Mouse (Mus musculus): ENCODE data around the gene Pik3cb. TPM values are rescaled to one million over a fixed set of nuclear protein-coding genes. Genes with fewer than 3 reads are reported as not detected.

Pik3cb gene
- polyA plus RNA-seq, 1 experiment from 2014 or later, result 4.3 TPM

- ATAC-seq (ENCODE audit: low FRiP score), result no peak
- 87% methylated on average over 8 of the region's 8 CpGs for WGBS
These were observed 95.7 kb downstream of the Pik3cb start for GRCm38 (mm10) chr9:99044761-99045160.

GRCm38 (mm10) chr9:99042641-99043040 is 97.8 kb downstream of the Pik3cb start:
- Histone ChIP-seq H3K9ac (no peak overlapping the region), H3K9me3 (ENCODE audit: control insufficient read depth, low read length) (no peaks in the 10 kb centered on the region), H3K27me3 (ENCODE audit: control insufficient read depth, insufficient read depth, low read length) (no peaks in the 10 kb centered on the region), H3K36me3 (replicated peaks; ENCODE audit: control insufficient read depth, insufficient read depth) (peaks cover 47% of the 10 kb centered on the region), H3K4me1 (replicated peaks; ENCODE audit: control insufficient read depth, insufficient read depth, low read length) (no peaks in the 10 kb centered on the region), H3K4me2 (replicated peaks) (no peak overlapping the region), H3K4me3 (replicated peaks; ENCODE audit: low read length) (no peak overlapping the region), H3K27ac (no peak overlapping the region)
- 95% methylated on average over 4 of the region's 4 CpGs for WGBS
- no peak for ATAC-seq (ENCODE audit: low FRiP score)
- no peak for DNase-seq (ENCODE audit: low spot score)

More at GRCm38 (mm10) chr9:99044761-99045160, 95.7 kb downstream of the Pik3cb start:
- Histone ChIP-seq H3K4me1 (replicated peaks; ENCODE audit: control insufficient read depth, insufficient read depth, low read length) (no peaks in the 10 kb centered on the region), H3K4me2 (replicated peaks) (no peak overlapping the region), H3K9me3 (ENCODE audit: control insufficient read depth, low read length) (no peaks in the 10 kb centered on the region), H3K4me3 (replicated peaks; ENCODE audit: low read length) (no peak overlapping the region), H3K27ac (no peak overlapping the region), H3K36me3 (replicated peaks; ENCODE audit: control insufficient read depth, insufficient read depth) (peaks cover 28% of the 10 kb centered on the region), H3K9ac (no peak overlapping the region), H3K27me3 (ENCODE audit: control insufficient read depth, insufficient read depth, low read length) (no peaks in the 10 kb centered on the region)
- no peak for DNase-seq (ENCODE audit: low spot score)

DNA sequence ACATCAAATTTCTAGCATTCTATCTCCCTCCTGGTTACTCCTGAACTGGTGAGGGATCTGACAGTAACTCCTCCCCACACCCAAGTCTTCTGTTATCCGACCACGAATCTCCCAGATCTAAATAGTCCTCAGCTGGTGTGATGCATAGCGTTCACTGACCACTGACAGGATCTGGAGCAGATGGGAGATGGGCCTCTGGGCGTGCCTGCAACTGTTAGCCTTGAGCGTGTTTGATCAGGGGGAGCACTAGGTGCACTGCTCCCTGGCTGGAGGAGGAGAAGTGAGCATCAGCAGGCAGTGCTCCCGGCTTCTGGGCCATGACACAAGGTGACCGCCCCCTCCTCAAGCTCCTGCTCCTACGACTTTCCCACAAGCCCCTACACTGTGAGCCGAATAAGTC is 98.4 kb downstream of the Pik3cb start:
- WGBS, result 79% methylated on average over 9 of the region's 9 CpGs
- DNase-seq (ENCODE audit: low spot score), result no peak
- ATAC-seq (ENCODE audit: low FRiP score), result no peak
- Histone ChIP-seq H3K9me3 (ENCODE audit: control insufficient read depth, low read length) (no peaks in the 10 kb centered on the region), H3K36me3 (replicated peaks; ENCODE audit: control insufficient read depth, insufficient read depth) (peaks cover 47% of the 10 kb centered on the region), H3K9ac (no peak overlapping the region), H3K4me3 (replicated peaks; ENCODE audit: low read length) (no peak overlapping the region), H3K27ac (no peak overlapping the region), H3K4me2 (replicated peaks) (no peak overlapping the region), H3K27me3 (ENCODE audit: control insufficient read depth, insufficient read depth, low read length) (no peaks in the 10 kb centered on the region), H3K4me1 (replicated peaks; ENCODE audit: control insufficient read depth, insufficient read depth, low read length) (no peaks in the 10 kb centered on the region)

DNA sequence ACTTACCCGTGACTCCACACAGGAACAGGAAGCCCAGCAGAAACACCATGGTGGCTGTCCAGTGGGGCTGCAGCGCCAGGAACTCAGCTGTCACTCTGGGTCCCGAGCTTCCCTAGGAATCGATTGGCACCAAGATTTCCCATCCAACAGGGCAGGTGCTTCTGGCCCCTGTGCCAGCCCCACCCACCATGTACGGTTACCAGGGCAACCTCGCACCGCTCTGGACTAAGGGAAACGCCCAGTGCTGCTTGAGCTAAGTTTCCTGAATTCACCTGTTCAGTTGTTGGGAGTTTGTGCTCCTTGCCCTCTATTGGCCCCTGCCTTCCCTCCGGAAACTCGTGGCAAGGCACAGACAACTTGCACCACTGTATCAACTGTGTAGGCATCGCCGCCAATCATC is 104.8 kb downstream of the Pik3cb start, which contains the start of gene Gm1123:
Gene Gm1123, minus strand, starts transcription at position 141 of the 400 bp plus-strand sequence.
- peaks cover 25% of the 10 kb centered on the region for H3K36me3 ChIP-seq (replicated peaks; ENCODE audit: control insufficient read depth, insufficient read depth)
- no peak within 1 kb of the TSS for H3K27ac ChIP-seq
- no peak within 1 kb of the TSS for H3K4me2 ChIP-seq (replicated peaks)
- 87% methylated on average over 12 of the region's 12 CpGs for WGBS
- H3K9me3 ChIP-seq (ENCODE audit: control insufficient read depth, low read length), result no peaks in the 10 kb centered on the region
- no peak within 1 kb of the TSS for H3K9ac ChIP-seq
- no peak within 1 kb of the TSS for H3K4me3 ChIP-seq (replicated peaks; ENCODE audit: low read length)
- no peaks in the 10 kb centered on the region for H3K4me1 ChIP-seq (replicated peaks; ENCODE audit: control insufficient read depth, insufficient read depth, low read length)
- DNase-seq (ENCODE audit: low spot score) (no peak), ATAC-seq (ENCODE audit: low FRiP score) (no peak)
- H3K27me3 ChIP-seq (ENCODE audit: control insufficient read depth, insufficient read depth, low read length), result no peaks in the 10 kb centered on the region

GRCm38 (mm10) chr9:99034111-99034510 is 106.3 kb downstream of the Pik3cb start:
- H3K4me1 ChIP-seq (replicated peaks; ENCODE audit: control insufficient read depth, insufficient read depth, low read length), result no peaks in the 10 kb centered on the region
- 75% methylated on average over 8 of the region's 8 CpGs for WGBS
- no peaks in the 10 kb centered on the region for H3K27me3 ChIP-seq (ENCODE audit: control insufficient read depth, insufficient read depth, low read length)
- peaks cover 12% of the 10 kb centered on the region for H3K36me3 ChIP-seq (replicated peaks; ENCODE audit: control insufficient read depth, insufficient read depth)
- H3K9ac ChIP-seq, result no peak overlapping the region
- H3K27ac ChIP-seq, result no peak overlapping the region
- H3K9me3 ChIP-seq (ENCODE audit: control insufficient read depth, low read length), result no peaks in the 10 kb centered on the region
- ATAC-seq (ENCODE audit: low FRiP score), result no peak
- no peak for DNase-seq (ENCODE audit: low spot score)
- H3K4me2 ChIP-seq (replicated peaks), result no peak overlapping the region
- no peak overlapping the region for H3K4me3 ChIP-seq (replicated peaks; ENCODE audit: low read length)

GRCm38 (mm10) chr9:99032031-99032430 is 108.4 kb downstream of the Pik3cb start:
- H3K9ac ChIP-seq, result no peak overlapping the region
- H3K27me3 ChIP-seq (ENCODE audit: control insufficient read depth, insufficient read depth, low read length), result no peaks in the 10 kb centered on the region
- H3K4me1 ChIP-seq (replicated peaks; ENCODE audit: control insufficient read depth, insufficient read depth, low read length), result no peaks in the 10 kb centered on the region
- DNase-seq (ENCODE audit: low spot score), result no peak
- no peaks in the 10 kb centered on the region; the same call in 1 of the 2 replicates for H3K36me3 ChIP-seq (replicated peaks; ENCODE audit: control insufficient read depth, insufficient read depth)
- WGBS, result 74% methylated on average over 8 of the region's 8 CpGs
- H3K4me3 ChIP-seq (replicated peaks; ENCODE audit: low read length), result no peak overlapping the region
- ATAC-seq (ENCODE audit: low FRiP score), result no peak
- no peak overlapping the region for H3K4me2 ChIP-seq (replicated peaks)
- H3K27ac ChIP-seq, result no peak overlapping the region
- H3K9me3 ChIP-seq (ENCODE audit: control insufficient read depth, low read length), result no peaks in the 10 kb centered on the region

GRCm38 (mm10) chr9:99021751-99022150 is 118.7 kb downstream of the Pik3cb start:
- H3K4me1 ChIP-seq (replicated peaks; ENCODE audit: control insufficient read depth, insufficient read depth, low read length), result no peaks in the 10 kb centered on the region
- H3K9ac ChIP-seq, result no peak overlapping the region
- H3K4me3 ChIP-seq (replicated peaks; ENCODE audit: low read length), result no peak overlapping the region
- no peaks in the 10 kb centered on the region for H3K27me3 ChIP-seq (ENCODE audit: control insufficient read depth, insufficient read depth, low read length)
- ATAC-seq (ENCODE audit: low FRiP score), result no peak
- H3K4me2 ChIP-seq (replicated peaks), result no peak overlapping the region
- no peak overlapping the region for H3K27ac ChIP-seq
- H3K36me3 ChIP-seq (replicated peaks; ENCODE audit: control insufficient read depth, insufficient read depth), result no peaks in the 10 kb centered on the region
- no peaks in the 10 kb centered on the region for H3K9me3 ChIP-seq (ENCODE audit: control insufficient read depth, low read length)
- 87% methylated on average over 4 of the region's 4 CpGs for WGBS
- no peak for DNase-seq (ENCODE audit: low spot score)

- no peak for DNase-seq (ENCODE audit: low spot score)
- no peaks in the 10 kb centered on the region for H3K36me3 ChIP-seq (replicated peaks; ENCODE audit: control insufficient read depth, insufficient read depth)
- H3K4me1 ChIP-seq (replicated peaks; ENCODE audit: control insufficient read depth, insufficient read depth, low read length), result no peaks in the 10 kb centered on the region
- no peak for ATAC-seq (ENCODE audit: low FRiP score)
- 23% methylated on average over 5 of the region's 5 CpGs for WGBS
- no peak overlapping the region for H3K4me3 ChIP-seq (replicated peaks; ENCODE audit: low read length)
- no peak overlapping the region for H3K9ac ChIP-seq
- H3K9me3 ChIP-seq (ENCODE audit: control insufficient read depth, low read length), result no peaks in the 10 kb centered on the region
- H3K27me3 ChIP-seq (ENCODE audit: control insufficient read depth, insufficient read depth, low read length), result no peaks in the 10 kb centered on the region
- H3K27ac ChIP-seq, result no peak overlapping the region
- H3K4me2 ChIP-seq (replicated peaks), result no peak overlapping the region
These were observed 119.3 kb downstream of the Pik3cb start for GRCm38 (mm10) chr9:99021166-99021565.

DNA sequence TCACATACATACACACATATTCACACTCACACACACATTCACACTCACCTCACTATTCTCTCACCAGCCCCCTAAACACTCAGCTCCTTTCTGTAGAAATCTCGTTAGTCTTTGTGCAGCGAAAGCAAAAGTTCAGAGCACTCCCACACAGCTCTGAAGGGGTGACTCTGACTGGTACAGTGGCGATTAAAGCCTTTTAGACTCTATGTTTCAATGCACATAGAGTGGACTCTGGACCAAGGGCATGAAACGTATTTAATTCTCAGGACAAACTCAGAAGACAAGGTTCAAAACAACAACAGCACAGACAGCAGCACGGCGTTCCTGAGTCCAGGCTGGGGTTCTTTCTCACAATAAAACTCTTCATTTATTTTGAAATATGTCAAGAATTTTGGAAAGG is 122.7 kb downstream of the Pik3cb start:
- Histone ChIP-seq H3K9me3 (ENCODE audit: control insufficient read depth, low read length) (no peaks in the 10 kb centered on the region), H3K27me3 (ENCODE audit: control insufficient read depth, insufficient read depth, low read length) (no peaks in the 10 kb centered on the region), H3K4me1 (replicated peaks; ENCODE audit: control insufficient read depth, insufficient read depth, low read length) (no peaks in the 10 kb centered on the region), H3K4me2 (replicated peaks) (no peak overlapping the region), H3K4me3 (replicated peaks; ENCODE audit: low read length) (no peak overlapping the region), H3K36me3 (replicated peaks; ENCODE audit: control insufficient read depth, insufficient read depth) (no peaks in the 10 kb centered on the region), H3K9ac (no peak overlapping the region), H3K27ac (no peak overlapping the region)
- WGBS, result 85% methylated on average over 6 of the region's 6 CpGs
- ATAC-seq (ENCODE audit: low FRiP score), result no peak
- DNase-seq (ENCODE audit: low spot score), result no peak

- Histone ChIP-seq H3K27me3 (ENCODE audit: control insufficient read depth, insufficient read depth, low read length) (no peaks in the 10 kb centered on the region), H3K4me2 (replicated peaks) (no peak overlapping the region), H3K9me3 (ENCODE audit: control insufficient read depth, low read length) (no peaks in the 10 kb centered on the region), H3K4me3 (replicated peaks; ENCODE audit: low read length) (no peak overlapping the region), H3K9ac (no peak overlapping the region), H3K27ac (no peak overlapping the region), H3K36me3 (replicated peaks; ENCODE audit: control insufficient read depth, insufficient read depth) (no peaks in the 10 kb centered on the region), H3K4me1 (replicated peaks; ENCODE audit: control insufficient read depth, insufficient read depth, low read length) (no peaks in the 10 kb centered on the region)
- WGBS, result 78% methylated on average over 3 of the region's 3 CpGs
- DNase-seq (ENCODE audit: low spot score) (no peak), ATAC-seq (ENCODE audit: low FRiP score) (no peak)
These were observed 123.7 kb downstream of the Pik3cb start for GRCm38 (mm10) chr9:99016759-99017158.

All from hindbrain, embryonic 14.5 days (tissue).